Mouse (Mus musculus) MEL (cell line): ENCODE measurements around the gene Gm17606. TPM values are rescaled to one million over a fixed set of nuclear protein-coding genes. Genes with fewer than 3 reads are reported as not detected.
A peak's percentile ranks its signal among the peaks of the same experiment; 100 is the strongest.

ENCODE experiments used
- DNase-seq: peaks from one replicate; pipeline ENCODE4 v3.0.0; 2011; ENCODE audit warnings: low read depth, low spot score
- H3K27ac ChIP-seq: 2 replicates; pipeline ENCODE4 v1.5.1; 2012; ENCODE audit warnings: low read depth, mild to moderate bottlenecking, control low read depth, low read length, moderate library complexity; ENCODE audit not compliant: control insufficient read depth
- H3K27me3 ChIP-seq, 2 experiments: fragments of 150-350 bp in 1 of 2; sonication (generic) in 1 of 2; 2 replicates each; pipeline ENCODE4 v1.6.1; 2012; ENCODE audit warnings: low read length in 2 of 2, mild to moderate bottlenecking in 2 of 2, improper control_type of control experiment in 1 of 2, moderate library complexity in 1 of 2; ENCODE audit not compliant: insufficient read depth in 2 of 2, control insufficient read depth in 1 of 2
- H3K36me3 ChIP-seq, 2 experiments: 2 replicates each; pipeline ENCODE4 v1.6.1; 2012 to 2014; ENCODE audit warnings: low read length in 2 of 2, improper control_type of control experiment in 1 of 2, inconsistent platforms in 1 of 2, mild to moderate bottlenecking in 1 of 2; ENCODE audit not compliant: insufficient read depth in 2 of 2, control insufficient read depth in 1 of 2
- H3K4me1 ChIP-seq, 2 experiments: fragments of 150-350 bp in 1 of 2; sonication (generic) in 1 of 2; 2 replicates each; pipeline ENCODE4 v1.6.1; 2012; ENCODE audit warnings: low read length in 2 of 2, improper control_type of control experiment in 1 of 2, mild to moderate bottlenecking in 1 of 2; ENCODE audit not compliant: insufficient read depth in 2 of 2, control insufficient read depth in 1 of 2
- H3K4me3 ChIP-seq, 2 experiments: fragments of 150-350 bp in 1 of 2; sonication (generic) in 1 of 2; 2 replicates each; pipeline ENCODE4 v1.5.1; 2012; ENCODE audit warnings: low read depth in 2 of 2, low read length in 2 of 2, mild to moderate bottlenecking in 2 of 2, moderate library complexity in 2 of 2, control low read depth in 1 of 2, improper control_type of control experiment in 1 of 2; ENCODE audit not compliant: control insufficient read depth in 1 of 2, insufficient read depth in 1 of 2
- H3K79me2 ChIP-seq: 2 replicates; pipeline ENCODE4 v1.6.1; 2012; ENCODE audit warnings: mild to moderate bottlenecking, low read length, moderate library complexity; ENCODE audit not compliant: control insufficient read depth, poor library complexity, insufficient read depth
- H3K9ac ChIP-seq: 2 replicates; pipeline ENCODE4 v1.6.1; 2012; ENCODE audit warnings: low read depth, mild to moderate bottlenecking, control low read depth, low read length, moderate library complexity; ENCODE audit not compliant: control insufficient read depth, poor library complexity, severe bottlenecking
- H3K9me3 ChIP-seq: fragments of 150-350 bp; sonication (generic); replicated peaks from 2 replicates; pipeline ENCODE4 v1.6.1; 2012; ENCODE audit warnings: mild to moderate bottlenecking, low read length, improper control_type of control experiment, moderate library complexity; ENCODE audit not compliant: insufficient read depth
- BHLHE40 ChIP-seq: IDR thresholded peaks from 2 replicates; pipeline ENCODE4 v1.6.1; 2012; ENCODE audit warnings: low read depth, mild to moderate bottlenecking, inconsistent platforms, low read length, improper control_type of control experiment, borderline replicate concordance
- CHD1 ChIP-seq: IDR thresholded peaks from 2 replicates; pipeline ENCODE4 v1.6.1; 2012; ENCODE audit warnings: low read depth, mild to moderate bottlenecking, inconsistent platforms, low read length, improper control_type of control experiment
- CHD2 ChIP-seq: IDR thresholded peaks from 2 replicates; pipeline ENCODE4 v1.6.1; 2011; ENCODE audit warnings: low read length, improper control_type of control experiment
- CTCF ChIP-seq, 3 experiments: IDR thresholded peaks in 2 of 3; conservative IDR thresholded peaks in 1 of 3; 2 replicates each; pipeline ENCODE4 v1.5.1; 2011 to 2012; ENCODE audit warnings: low read length in 3 of 3, low read depth in 2 of 3, mild to moderate bottlenecking in 2 of 3, improper control_type of control experiment in 1 of 3, inconsistent platforms in 1 of 3, mixed read lengths in 1 of 3, moderate library complexity in 1 of 3; ENCODE audit not compliant: control insufficient read depth in 1 of 3, insufficient read depth in 1 of 3, poor library complexity in 1 of 3, severe bottlenecking in 1 of 3
- E2F4 ChIP-seq: IDR thresholded peaks from 2 replicates; pipeline ENCODE4 v1.6.1; 2011; ENCODE audit warnings: low read depth, low read length, improper control_type of control experiment, borderline replicate concordance
- EP300 ChIP-seq, 2 experiments: IDR thresholded peaks; 2 replicates each; pipeline ENCODE4 v1.6.1; 2011; ENCODE audit warnings: improper control_type of control experiment in 2 of 2, low read length in 2 of 2, low read depth in 1 of 2, mild to moderate bottlenecking in 1 of 2
- ETS1 ChIP-seq: IDR thresholded peaks from 2 replicates; pipeline ENCODE4 v1.6.1; 2012; ENCODE audit warnings: low read depth, mild to moderate bottlenecking, inconsistent platforms, low read length, improper control_type of control experiment, moderate library complexity
- GABPA ChIP-seq: IDR thresholded peaks from 2 replicates; pipeline ENCODE4 v1.6.1; 2012; ENCODE audit warnings: low read depth, mild to moderate bottlenecking, inconsistent platforms, low read length, improper control_type of control experiment, moderate library complexity
- GATA1 ChIP-seq: IDR thresholded peaks from 2 replicates; pipeline ENCODE4 v1.6.1; 2011; ENCODE audit warnings: low read depth, low read length, improper control_type of control experiment
- HCFC1 ChIP-seq: IDR thresholded peaks from 2 replicates; pipeline ENCODE4 v1.6.1; 2012; ENCODE audit warnings: low read depth, mild to moderate bottlenecking, inconsistent platforms, low read length, improper control_type of control experiment, moderate library complexity
- KAT2A ChIP-seq: conservative IDR thresholded peaks from 2 replicates; pipeline ENCODE4 v1.6.1; 2012; ENCODE audit warnings: low read depth, low read length, improper control_type of control experiment, inconsistent platforms
- MAFK ChIP-seq: IDR thresholded peaks from 2 replicates; pipeline ENCODE4 v1.6.1; 2011; ENCODE audit warnings: low read depth, mild to moderate bottlenecking, low read length, improper control_type of control experiment, borderline replicate concordance
- MAX ChIP-seq: IDR thresholded peaks from 2 replicates; pipeline ENCODE4 v1.6.1; 2011; ENCODE audit warnings: low read length, improper control_type of control experiment
- MAZ ChIP-seq: IDR thresholded peaks from 2 replicates; pipeline ENCODE4 v1.6.1; 2012; ENCODE audit warnings: low read depth, mild to moderate bottlenecking, inconsistent platforms, low read length, improper control_type of control experiment
- MEF2A ChIP-seq: IDR thresholded peaks from 2 replicates; pipeline ENCODE4 v1.6.1; 2014; ENCODE audit warnings: low read depth, mild to moderate bottlenecking, inconsistent platforms, low read length, improper control_type of control experiment; ENCODE audit not compliant: poor library complexity, insufficient replicate concordance, severe bottlenecking; ENCODE audit errors: extremely low read depth
- MXI1 ChIP-seq: IDR thresholded peaks from 2 replicates; pipeline ENCODE4 v1.6.1; 2011; ENCODE audit warnings: mild to moderate bottlenecking, low read depth, low read length, improper control_type of control experiment
- MYB ChIP-seq: IDR thresholded peaks from 2 replicates; pipeline ENCODE4 v1.6.1; 2011; ENCODE audit warnings: mild to moderate bottlenecking, low read depth, low read length, improper control_type of control experiment
- NELFE ChIP-seq: IDR thresholded peaks from 2 replicates; pipeline ENCODE4 v1.6.1; 2011; ENCODE audit warnings: low read depth, low read length, improper control_type of control experiment
- NRF1 ChIP-seq: IDR thresholded peaks from 2 replicates; pipeline ENCODE4 v1.6.1; 2014; ENCODE audit warnings: low read depth, mild to moderate bottlenecking, inconsistent platforms, low read length, improper control_type of control experiment, moderate library complexity; ENCODE audit not compliant: poor library complexity, insufficient read depth, severe bottlenecking
- POLR2A ChIP-seq, 2 experiments: IDR thresholded peaks; 2 replicates each; pipeline ENCODE4 v1.6.1; 2011 to 2012; ENCODE audit warnings: low read length in 2 of 2, mild to moderate bottlenecking in 2 of 2, control low read depth in 1 of 2, improper control_type of control experiment in 1 of 2, low read depth in 1 of 2, moderate library complexity in 1 of 2; ENCODE audit not compliant: control insufficient read depth in 1 of 2, insufficient read depth in 1 of 2, poor library complexity in 1 of 2
- POLR2AphosphoS2 ChIP-seq: IDR thresholded peaks from 2 replicates; pipeline ENCODE4 v1.6.1; 2011; ENCODE audit warnings: low read length, improper control_type of control experiment
- POLR2AphosphoS5 ChIP-seq: IDR thresholded peaks from 2 replicates; pipeline ENCODE4 v1.6.1; 2012; ENCODE audit warnings: low read depth, borderline replicate concordance, mild to moderate bottlenecking, inconsistent platforms, low read length, moderate library complexity, mixed read lengths
- RAD21 ChIP-seq: IDR thresholded peaks from 2 replicates; pipeline ENCODE4 v1.6.1; 2011; ENCODE audit warnings: mild to moderate bottlenecking, low read depth, low read length, improper control_type of control experiment
- RCOR1 ChIP-seq: IDR thresholded peaks from 2 replicates; pipeline ENCODE4 v1.6.1; 2012; ENCODE audit warnings: low read depth, mild to moderate bottlenecking, inconsistent platforms, low read length, improper control_type of control experiment
- SIN3A ChIP-seq: IDR thresholded peaks from 2 replicates; pipeline ENCODE4 v1.6.1; 2012; ENCODE audit warnings: low read length, improper control_type of control experiment, inconsistent platforms
- SMC3 ChIP-seq: IDR thresholded peaks from 2 replicates; pipeline ENCODE4 v1.6.1; 2011; ENCODE audit warnings: low read depth, low read length, improper control_type of control experiment
- TAL1 ChIP-seq: IDR thresholded peaks from 2 replicates; pipeline ENCODE4 v1.6.1; 2012; ENCODE audit warnings: mild to moderate bottlenecking, inconsistent platforms, low read length, moderate library complexity, mixed read lengths
- TBP ChIP-seq: IDR thresholded peaks from 2 replicates; pipeline ENCODE4 v1.8.0; 2011; ENCODE audit warnings: low read depth, low read length, improper control_type of control experiment
- TCF12 ChIP-seq: IDR thresholded peaks from 2 replicates; pipeline ENCODE4 v1.6.1; 2014; ENCODE audit warnings: low read depth, mild to moderate bottlenecking, inconsistent platforms, low read length, improper control_type of control experiment, moderate library complexity
- UBTF ChIP-seq: IDR thresholded peaks from 2 replicates; pipeline ENCODE4 v1.6.1; 2012; ENCODE audit warnings: low read depth, mild to moderate bottlenecking, inconsistent platforms, low read length, improper control_type of control experiment, moderate library complexity, borderline replicate concordance; ENCODE audit not compliant: insufficient read depth
- USF1 ChIP-seq: IDR thresholded peaks from 2 replicates; pipeline ENCODE4 v1.6.1; 2014; ENCODE audit warnings: low read depth, mild to moderate bottlenecking, inconsistent platforms, low read length, improper control_type of control experiment, moderate library complexity
- USF2 ChIP-seq, 2 experiments: IDR thresholded peaks; 2 replicates each; pipeline ENCODE4 v1.6.1; 2011 to 2012; ENCODE audit warnings: improper control_type of control experiment in 2 of 2, low read length in 2 of 2, borderline replicate concordance in 1 of 2, inconsistent platforms in 1 of 2, low read depth in 1 of 2, mild to moderate bottlenecking in 1 of 2; ENCODE audit not compliant: insufficient read depth in 1 of 2
- ZC3H11A ChIP-seq: IDR thresholded peaks from 2 replicates; pipeline ENCODE4 v1.6.1; 2012; ENCODE audit warnings: low read depth, mild to moderate bottlenecking, inconsistent platforms, low read length, improper control_type of control experiment
- ZKSCAN1 ChIP-seq: IDR thresholded peaks from 2 replicates; pipeline ENCODE4 v1.6.1; 2012; ENCODE audit warnings: low read depth, mild to moderate bottlenecking, inconsistent platforms, low read length, improper control_type of control experiment, moderate library complexity
- ZMIZ1 ChIP-seq: IDR thresholded peaks from 2 replicates; pipeline ENCODE4 v1.6.1; 2012; ENCODE audit warnings: low read depth, mild to moderate bottlenecking, inconsistent platforms, low read length, improper control_type of control experiment, moderate library complexity
- ZNF384 ChIP-seq: IDR thresholded peaks from 2 replicates; pipeline ENCODE4 v1.6.1; 2012; ENCODE audit warnings: low read depth, mild to moderate bottlenecking, inconsistent platforms, low read length, improper control_type of control experiment
- polyA plus RNA-seq, 2 experiments: library from polyadenylated mRNA; stranded (reverse) in 1 of 2; unstranded in 1 of 2; fragments of >175 nt in 1 of 2; fragments of >200 nt in 1 of 2; gene quantifications; 2 replicates each; pipeline versions ENCODE4 v1.2.1 to v1.2.4; 2012; ENCODE audit warnings: low replicate concordance in 2 of 2, low read depth in 1 of 2; ENCODE audit not compliant: insufficient read length in 2 of 2, insufficient read depth in 1 of 2, missing spikeins in 1 of 2
- total RNA-seq: library from RNA; depleted of rRNA; stranded (reverse); fragments of 300-350 nt; gene quantifications from 2 replicates; pipeline ENCODE4 v1.2.3, GENCODE M21; 2012

Gm17606 gene
- total and polyA plus RNA-seq, 3 experiments, result 0.99 TPM; not detected in 2

- no peaks in the 10 kb centered on the region for H3K27me3 ChIP-seq
- peak overlapping the region; percentile 34 for H3K27ac ChIP-seq
- peaks cover 0 to 14% of the 10 kb centered on the region in 2 experiments; a peak in 2 of 4 replicates for H3K36me3 ChIP-seq
- no peaks in the 10 kb centered on the region for H3K79me2 ChIP-seq
- no peak overlapping the region for H3K4me3 ChIP-seq
- H3K9ac ChIP-seq, result no peak overlapping the region
- H3K9me3 ChIP-seq, result no peaks in the 10 kb centered on the region
- H3K4me1 ChIP-seq, result peaks cover 4 to 21% of the 10 kb centered on the region in 2 experiments
- peak; percentile 87 for DNase-seq
- no peak for TF ChIP-seq TBP
- no peak for TF ChIP-seq CTCF (IDR thresholded peaks at IDR 0.05 in 2 of 3, conservative IDR thresholded peaks at IDR 0.05 in 1 of 3; ENCODE audit: control insufficient read depth in 1 of 3, insufficient read depth in 1 of 3, low read depth in 2 of 3, low read length in 3 of 3, poor library complexity in 1 of 3, severe bottlenecking in 1 of 3)
- no peak for TF ChIP-seq ZKSCAN1
- TF ChIP-seq CHD1, result no peak
- TF ChIP-seq POLR2AphosphoS5, result no peak
- TF ChIP-seq SMC3, result no peak; the same call in 1 of the 2 replicates
- no peak for TF ChIP-seq MAX
- no peak for TF ChIP-seq UBTF
- TF ChIP-seq SIN3A, result no peak
- 0 out of 2 replicates have a peak, but pooled peaks have one; percentile 28 for TF ChIP-seq ETS1
- peak; percentile 67; the same call in 1 of the 2 replicates for TF ChIP-seq GATA1
- peak; percentile 98 for TF ChIP-seq RCOR1
- TF ChIP-seq POLR2A (IDR thresholded peaks at IDR 0.05; ENCODE audit: control insufficient read depth in 1 of 2, insufficient read depth in 1 of 2, low read depth in 1 of 2, low read length in 2 of 2, poor library complexity in 1 of 2), result no peak
- no peak for TF ChIP-seq NELFE
- no peak for TF ChIP-seq USF1
- TF ChIP-seq ZC3H11A, result no peak
- TF ChIP-seq RAD21, result no peak
- peak; percentile 32; the same call in 1 of the 2 replicates for TF ChIP-seq BHLHE40
- 0 out of 2 replicates have a peak, but pooled peaks have one; percentile 24 for TF ChIP-seq MAZ
- TF ChIP-seq NRF1, result no peak
- no peak for TF ChIP-seq E2F4
- no peak for TF ChIP-seq USF2 (IDR thresholded peaks at IDR 0.05; ENCODE audit: borderline replicate concordance in 1 of 2, insufficient read depth in 1 of 2, low read depth in 1 of 2, low read length in 2 of 2)
- TF ChIP-seq HCFC1, result 0 out of 2 replicates have a peak, but pooled peaks have one; percentile 13
- no peak for TF ChIP-seq GABPA
- TF ChIP-seq MEF2A, result no peak
- TF ChIP-seq KAT2A, result no peak
- peak; percentile 57 for TF ChIP-seq TAL1
- TF ChIP-seq CHD2, result no peak
- TF ChIP-seq MXI1, result no peak; the same call in 1 of the 2 replicates
- peak; percentile 70 to 81; a peak in 3 of 4 replicates for TF ChIP-seq EP300 (IDR thresholded peaks at IDR 0.05; ENCODE audit: low read depth in 1 of 2, low read length in 2 of 2)
- TF ChIP-seq TCF12, result peak; percentile 79
- no peak for TF ChIP-seq ZMIZ1
- TF ChIP-seq ZNF384, result no peak
- TF ChIP-seq MYB, result no peak
- no peak for TF ChIP-seq POLR2AphosphoS2
- no peak for TF ChIP-seq MAFK
Observed at GRCm38 (mm10) chr14:54630583-54631239, 10.0 kb upstream of the Gm17606 start.
